Mouse (Mus musculus) spleen, adult 2 months (tissue): Measurements from ENCODE around the gene Sirt6. TPM values are rescaled to one million over a fixed set of nuclear protein-coding genes. Genes with fewer than 3 reads are reported as not detected.
A peak's percentile ranks its signal among the peaks of the same experiment; 100 is the strongest.
"Not testable (repeated sequence)": the region's sequence is repeated elsewhere in the genome, so short reads cannot be mapped to it uniquely, and the experiment has no call there.

Source experiments
- DNase-seq, 2 experiments: peaks; one replicate each; pipeline versions ENCODE4 v3.0.0 to v3.0.0-alpha.2; 2012 to 2021; ENCODE audit warnings: low spot score in 2 of 2, low read depth in 1 of 2
- H3K27ac ChIP-seq: fragments of 200-500 bp; 2 replicates; pipeline ENCODE4 v1.5.1; 2012; ENCODE audit warnings: low read length, inconsistent platforms; ENCODE audit not compliant: insufficient read depth
- H3K27me3 ChIP-seq: fragments of 200-500 bp; 2 replicates; pipeline ENCODE4 v1.6.1; 2012; ENCODE audit warnings: mild to moderate bottlenecking, moderate library complexity, low read length, inconsistent platforms; ENCODE audit not compliant: control insufficient read depth, insufficient read depth
- H3K36me3 ChIP-seq: fragments of 200-500 bp; 2 replicates; pipeline ENCODE4 v1.6.1; 2012; ENCODE audit warnings: mild to moderate bottlenecking, low read length, inconsistent platforms; ENCODE audit not compliant: control insufficient read depth, insufficient read depth
- H3K4me1 ChIP-seq: fragments of 200-500 bp; 2 replicates; pipeline ENCODE4 v1.6.1; 2011; ENCODE audit warnings: inconsistent platforms; ENCODE audit not compliant: control insufficient read depth, insufficient read depth, insufficient read length
- H3K4me3 ChIP-seq: fragments of 200-500 bp; 2 replicates; pipeline ENCODE4 v1.5.1; 2011; ENCODE audit warnings: mild to moderate bottlenecking, inconsistent platforms; ENCODE audit not compliant: insufficient read depth, insufficient read length; ENCODE audit errors: extremely low read depth
- CTCF ChIP-seq: fragments of 200-500 bp; IDR thresholded peaks from 2 replicates; pipeline ENCODE4 v1.5.1; 2011; ENCODE audit warnings: mild to moderate bottlenecking, inconsistent platforms; ENCODE audit not compliant: insufficient read depth, insufficient read length, insufficient replicate concordance; ENCODE audit errors: extremely low read depth
- POLR2A ChIP-seq: fragments of 200-500 bp; IDR thresholded peaks from 2 replicates; pipeline ENCODE4 v1.6.1; 2011; ENCODE audit warnings: low read depth, low read length, inconsistent platforms
- WGBS: fragments of 180-500 bp; shearing (Covaris S2); methylation state at CpG from one replicate; pipeline ENCODE4 v1.1.7; 2018; 5-methylcytosine and 5-hydroxymethylcytosine counted together
- polyA plus RNA-seq: library from polyadenylated mRNA; depleted of rRNA; stranded (reverse); fragments of >200 nt; gene quantifications from 2 replicates; pipeline ENCODE4 v1.2.3, GENCODE M21; 2012; rRNA removed

Sirt6 gene
- polyA plus RNA-seq: 30.3 and 39.4 TPM in 2 replicates

DNA sequence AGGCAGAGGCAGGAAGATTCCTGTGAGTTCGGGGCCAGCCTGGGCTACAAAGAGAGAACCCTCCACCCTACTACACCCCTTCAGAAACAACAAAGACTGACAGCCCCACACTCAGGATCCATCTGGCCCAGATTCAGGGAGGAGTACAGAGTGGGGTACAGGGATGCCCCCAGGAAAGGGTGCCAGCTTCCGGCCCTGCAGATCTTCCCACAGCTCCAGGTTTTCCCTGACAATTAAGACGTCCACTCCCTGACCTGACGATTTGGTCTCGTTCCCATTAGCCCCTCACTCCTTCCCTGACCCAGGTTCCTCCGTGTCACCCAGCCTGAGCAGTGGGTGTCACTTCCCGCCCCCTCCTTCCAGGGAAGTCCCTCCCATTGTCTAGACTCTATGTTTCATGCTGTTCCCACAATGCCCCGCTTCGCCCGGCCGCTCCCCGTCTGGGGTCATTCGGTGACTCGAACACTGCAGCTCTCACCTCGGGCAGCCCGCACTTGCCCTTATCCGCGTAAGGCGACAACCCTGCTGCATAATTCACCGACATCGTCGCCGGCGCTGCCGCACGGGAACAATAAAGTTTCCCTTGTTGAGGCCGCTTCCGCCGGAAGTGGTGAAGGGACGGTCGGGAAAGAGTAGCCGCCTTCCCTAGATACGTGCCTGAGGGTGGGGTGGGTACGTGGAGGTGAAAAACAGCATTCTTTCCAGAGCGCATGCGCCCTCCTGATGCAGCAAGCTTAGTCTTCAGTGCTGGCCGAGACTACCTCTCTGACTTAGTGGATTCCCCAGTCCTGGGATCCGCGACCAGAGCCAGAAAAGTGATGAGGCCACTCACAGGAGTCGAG is at the start of gene Sirt6:
Sirt6 (minus strand) TSS at position 804 of the 842 bp plus-strand sequence.
- 3% methylated on average over 40 of the region's 40 CpGs for WGBS
- H3K27me3 ChIP-seq: no peaks in the 10 kb centered on the region
- no peak for TF ChIP-seq CTCF
- TF ChIP-seq POLR2A: peak; percentile 35; the same call in 1 of the 2 replicates
- DNase-seq: peak; percentile 86 to 87
- H3K27ac ChIP-seq: peak within 1 kb of the TSS; percentile 87
- H3K4me1 ChIP-seq: peaks cover 4% of the 10 kb centered on the region; the same call in 1 of the 2 replicates
- H3K36me3 ChIP-seq: peaks cover 2% of the 10 kb centered on the region; the same call in 1 of the 2 replicates
- H3K4me3 ChIP-seq: peak within 1 kb of the TSS; percentile 91

DNA sequence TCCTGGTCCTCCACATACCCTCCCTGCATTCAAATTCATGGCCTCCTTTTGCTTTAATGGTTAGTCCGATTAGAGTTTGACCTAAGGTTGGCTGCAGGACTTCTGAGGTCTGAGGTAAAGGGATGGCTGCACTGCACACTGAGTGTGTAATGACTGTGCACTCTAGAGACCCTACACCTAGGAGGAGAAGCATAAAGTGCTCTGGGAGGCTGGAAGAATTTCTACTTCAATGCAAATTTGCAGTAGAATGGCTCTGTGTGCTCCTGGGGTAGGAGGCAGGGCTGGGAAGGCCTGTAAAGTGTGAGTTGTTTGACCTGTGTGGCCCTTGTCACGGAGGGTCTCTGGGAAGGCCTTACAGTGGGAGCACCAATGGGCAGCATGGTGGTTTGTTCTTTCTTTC is 28.6 kb upstream of the Sirt6 start:
- no peaks in the 10 kb centered on the region for H3K4me1 ChIP-seq
- TF ChIP-seq POLR2A (no peak), CTCF (no peak)
- no peak overlapping the region for H3K4me3 ChIP-seq
- DNase-seq: no peak
- no peak overlapping the region for H3K27ac ChIP-seq
- peaks cover 3% of the 10 kb centered on the region for H3K36me3 ChIP-seq
- no peaks in the 10 kb centered on the region for H3K27me3 ChIP-seq
- WGBS: 97% methylated on average over 2 of the region's 2 CpGs

DNA sequence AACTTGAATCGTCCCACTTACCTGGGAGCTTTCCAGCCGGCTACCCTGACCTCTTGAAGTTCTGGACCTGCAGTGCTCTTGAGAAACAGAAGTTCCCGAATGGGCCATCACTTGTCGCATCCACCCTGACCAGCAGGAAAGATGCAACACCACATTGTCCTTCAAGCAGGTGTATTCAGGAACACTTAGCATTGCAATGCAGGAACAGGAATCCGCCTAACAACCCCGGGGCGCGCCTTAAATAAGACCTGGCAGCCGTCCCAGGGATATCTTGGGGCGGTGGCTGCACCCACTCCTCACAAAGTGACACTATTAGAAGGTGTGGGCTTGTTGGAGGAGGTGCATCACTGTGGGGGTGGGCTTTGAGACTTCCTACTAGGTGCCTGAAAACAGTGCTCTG is 27.6 kb upstream of the Sirt6 start:
- Histone ChIP-seq H3K4me1 (no peaks in the 10 kb centered on the region), H3K27ac (no peak overlapping the region), H3K27me3 (no peaks in the 10 kb centered on the region), H3K36me3 (peaks cover 3% of the 10 kb centered on the region), H3K4me3 (no peak overlapping the region)
- DNase-seq: no peak
- 96% methylated on average over 10 of the region's 10 CpGs for WGBS
- TF ChIP-seq CTCF (no peak), POLR2A (no peak)

DNA sequence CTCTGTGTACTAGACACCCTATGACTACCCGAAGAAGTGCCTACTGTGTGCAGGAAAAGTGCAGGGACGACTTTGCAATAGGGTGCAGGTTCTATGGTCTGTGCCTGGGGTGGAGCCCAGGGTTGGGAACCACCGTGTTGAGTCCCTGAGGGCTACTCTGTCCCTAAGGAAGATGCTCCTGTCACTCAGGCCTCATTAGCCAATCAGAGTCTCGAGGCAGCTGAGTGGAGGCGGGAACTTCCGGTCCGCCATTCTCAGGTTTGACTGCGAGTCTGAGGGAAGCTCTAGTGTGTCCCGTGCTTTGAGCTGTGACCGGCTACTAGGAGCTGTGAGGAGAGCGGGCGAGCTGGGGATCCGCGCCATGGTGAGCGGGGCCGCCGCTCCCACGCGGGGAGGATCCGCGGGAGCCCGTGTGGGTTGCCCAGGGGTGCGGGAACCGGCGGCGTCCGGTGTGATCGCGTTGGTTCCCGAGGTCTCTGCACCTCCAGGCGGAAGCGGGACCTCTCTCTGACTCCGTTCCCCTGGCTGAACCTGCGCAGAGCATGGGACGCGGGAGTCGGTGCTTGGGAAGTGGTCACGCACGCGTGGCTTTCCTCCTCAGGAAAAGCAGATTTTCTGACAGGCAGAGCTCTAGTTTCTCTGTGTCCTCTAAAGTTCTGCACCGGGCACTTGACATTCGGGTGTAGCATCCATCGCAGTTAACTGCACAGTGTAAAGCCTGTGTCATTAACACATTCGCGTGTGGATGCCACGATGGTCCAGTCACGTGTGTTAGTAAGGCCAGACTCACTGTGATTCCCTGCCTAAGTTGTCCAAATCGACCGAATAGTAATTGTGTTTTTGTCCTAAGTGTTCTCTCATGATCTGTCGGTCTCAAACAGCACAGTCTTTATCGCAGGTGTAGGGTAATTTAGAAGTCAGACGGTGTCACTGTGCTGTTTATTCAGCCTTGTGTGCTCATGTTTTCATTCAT is 21.5 kb upstream of the Sirt6 start, which contains the start of gene Gm10778:
Gm10778 (plus strand) TSS at position 257 of the 973 bp plus-strand sequence.
- not testable (repeated sequence) for H3K4me1 ChIP-seq, H3K27me3 ChIP-seq, H3K36me3 ChIP-seq
- DNase-seq: peak; percentile 75 to 85
- Histone ChIP-seq H3K27ac (peak within 1 kb of the TSS; percentile 69), H3K4me3 (peak within 1 kb of the TSS; percentile 68)
- 1% methylated on average over 33 of the region's 52 CpGs for WGBS

DNA sequence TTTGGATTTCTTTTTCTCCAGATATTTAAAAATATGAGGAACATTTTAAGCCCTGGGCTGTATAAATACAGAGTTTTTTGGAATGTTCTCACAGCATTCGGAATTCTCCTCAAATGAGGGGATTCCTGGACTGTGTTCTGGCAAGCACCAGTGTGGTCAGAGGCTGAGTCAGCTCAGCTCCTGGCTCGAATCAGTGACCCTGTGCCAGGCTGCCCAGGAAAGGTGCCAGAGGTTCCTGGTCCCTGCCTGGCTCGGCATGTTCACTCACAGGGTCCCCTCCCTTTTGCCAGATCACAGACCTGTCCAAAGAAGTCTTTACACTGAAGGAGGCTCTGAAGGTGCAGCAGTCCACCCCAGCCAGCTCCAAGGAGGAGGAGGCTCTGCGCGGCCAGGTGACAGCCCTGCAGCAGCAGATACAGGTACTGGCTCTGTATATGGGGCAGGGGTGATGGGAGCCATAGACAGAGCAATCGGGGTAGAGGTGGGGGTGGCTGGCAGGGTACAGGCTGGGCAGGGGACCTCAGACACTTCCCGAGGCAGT is 18.5 kb upstream of the Sirt6 start:
- Histone ChIP-seq H3K4me1 (peaks cover 7% of the 10 kb centered on the region; the same call in 1 of the 2 replicates), H3K27me3 (no peaks in the 10 kb centered on the region), H3K36me3 (no peaks in the 10 kb centered on the region), H3K4me3 (no peak overlapping the region), H3K27ac (no peak overlapping the region)
- DNase-seq: no peak
- WGBS: 85% methylated on average over 7 of the region's 7 CpGs
- TF ChIP-seq POLR2A (no peak), CTCF (no peak)

DNA sequence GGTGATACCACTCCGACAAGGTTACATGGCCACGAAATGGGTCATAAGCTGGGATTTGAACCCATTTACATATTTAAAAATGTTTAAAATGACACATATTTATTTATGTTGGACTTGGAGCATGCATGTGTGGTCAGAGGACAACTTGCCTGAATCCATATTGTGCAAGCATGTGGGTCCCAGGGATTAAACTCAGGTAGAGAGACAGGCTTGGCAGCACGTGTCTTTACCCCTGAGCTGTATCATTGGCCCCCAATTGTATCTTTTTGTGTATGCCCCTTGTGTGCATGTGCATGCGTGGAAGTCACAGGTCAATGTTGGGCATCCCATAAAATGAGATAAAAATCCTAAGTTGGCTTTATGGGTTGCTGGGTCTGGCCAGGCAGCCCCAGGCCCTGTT is 17.8 kb upstream of the Sirt6 start:
- H3K4me3 ChIP-seq: no peak overlapping the region
- 93% methylated on average over 4 of the region's 4 CpGs for WGBS
- no peak for DNase-seq
- no peak for TF ChIP-seq CTCF
- no peak for TF ChIP-seq POLR2A
- no peaks in the 10 kb centered on the region for H3K27me3 ChIP-seq
- H3K4me1 ChIP-seq: peaks cover 7% of the 10 kb centered on the region; the same call in 1 of the 2 replicates
- no peaks in the 10 kb centered on the region for H3K36me3 ChIP-seq
- no peak overlapping the region for H3K27ac ChIP-seq
